In the genomic region with DNA sequence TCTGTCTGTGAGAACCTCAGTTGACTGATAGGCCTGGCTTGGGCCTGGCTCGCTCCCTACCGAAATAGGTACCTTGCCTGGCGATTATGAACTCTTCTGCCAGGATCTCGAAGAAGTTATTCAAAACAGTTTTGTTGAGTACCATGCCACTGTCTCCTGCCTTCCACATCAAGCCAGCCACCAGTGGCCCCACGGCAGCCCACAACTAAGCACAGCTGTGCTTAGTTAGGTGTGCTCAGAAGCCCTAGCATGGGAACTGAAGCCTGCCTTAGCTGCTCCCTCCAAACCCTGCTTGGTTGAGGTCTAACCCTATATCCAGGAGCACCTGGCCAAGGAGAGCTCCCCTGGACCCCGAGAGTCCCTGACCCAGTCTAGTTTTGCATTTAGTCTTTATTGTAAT, we compare ENCODE assay signal across 17 mouse cellular contexts. TPM values are rescaled to one million over a fixed set of nuclear protein-coding genes. Genes with fewer than 3 reads are reported as not detected.
DNase-seq lines count a peak whose midpoint lies in the region; ATAC-seq lines count a peak whose summit lies in the region.
"Had no signal": no experiment of that assay in that cellular context is flagged by ENCODE, and none has a peak within 500 bp of the region (broad histone marks: within the 10 kb centered on the region; RNA-seq: fewer than 3 reads in every experiment).

No protein-coding gene starts in this region.

- peaks cover 30% of the 10 kb centered on the region for H3K4me1 ChIP-seq in neural tube, embryonic 15.5 days

- 98% methylated on average over 6 of the region's 6 CpGs for WGBS in neural tube, embryonic 15.5 days

- DNase-seq in heart, adult 11 months: peak; percentile 33
- no peak for DNase-seq in heart, adult 8-10 months (ENCODE audit: low spot score)
- peak; percentile 28 for DNase-seq in testis, postnatal 10 days (ENCODE audit: low spot score)
- no peak for DNase-seq in testis, postnatal 14 days (ENCODE audit: low spot score)
- DNase-seq in thymus, postnatal 25 days: peak; percentile 61
- no peak for DNase-seq in layer of hippocampus, postnatal 10 days (ENCODE audit: low spot score in 2 of 2)
- DNase-seq: gastrocnemius, postnatal 14 days; heart, postnatal 14 days had no signal

- H3K36me3 ChIP-seq in neural tube, embryonic 15.5 days: peaks cover 26% of the 10 kb centered on the region

- no peak overlapping the region for H3K4me2 ChIP-seq in neural tube, embryonic 15.5 days
- H3K4me2 ChIP-seq: forebrain, embryonic 12.5 days; heart, embryonic 15.5 days; hindbrain, embryonic 13.5 days had no signal

- no peaks in the 10 kb centered on the region for H3K27me3 ChIP-seq in neural tube, embryonic 15.5 days (replicated peaks)
- H3K27me3 ChIP-seq: CH12.LX; forebrain, embryonic 12.5 days; heart, embryonic 15.5 days; hindbrain, embryonic 13.5 days; Patski had no signal

- H3K4me3 ChIP-seq in neural tube, embryonic 15.5 days (replicated peaks): no peak overlapping the region
- H3K4me3 ChIP-seq: forebrain, embryonic 12.5 days; heart, embryonic 15.5 days; hindbrain, embryonic 13.5 days had no signal

- H3K27ac ChIP-seq in neural tube, embryonic 15.5 days (replicated peaks): no peak overlapping the region
- H3K27ac ChIP-seq: forebrain, embryonic 12.5 days; heart, embryonic 15.5 days; hindbrain, embryonic 13.5 days; hindbrain, postnatal 0 days had no signal

- ATAC-seq in neural tube, embryonic 15.5 days (ENCODE audit: low FRiP score): no peak
- ATAC-seq: activated CD4-positive, CD25-positive, alpha-beta regulatory T cell, adult 4 months; forebrain, embryonic 16.5 days; hindbrain, postnatal 0 days; Patski had no signal

- no peak overlapping the region for H3K9ac ChIP-seq in neural tube, embryonic 15.5 days (replicated peaks)
- H3K9ac ChIP-seq: forebrain, embryonic 12.5 days; heart, embryonic 15.5 days had no signal

- H3K9me3 ChIP-seq in neural tube, embryonic 15.5 days (replicated peaks): no peaks in the 10 kb centered on the region
- H3K9me3 ChIP-seq: forebrain, embryonic 12.5 days; heart, embryonic 15.5 days; hindbrain, embryonic 13.5 days had no signal

RNA-seq across cellular contexts. Expression of gene Rtl10, which starts 2.8 kb away (rescaled TPM):
- total RNA-seq in heart, adult 8-10 months (2022): 1 to 10 TPM; 3.5 to 4.8 (median 4.0) TPM
- 3.1 and 4.9 TPM in 2 replicates for polyA plus RNA-seq in neural tube, embryonic 15.5 days (2015; fragmentation: Nextera tagmentation; extraction: Ambion mirVana)
- total RNA-seq in layer of hippocampus, postnatal 10 days (2021): 10 to 100 TPM in 1 of 2 experiments, 1 to 10 TPM in 1; 9.1 to 10.0 TPM

RNA-seq across cellular contexts. Expression of gene Gnb1l, which starts 3.0 kb away (rescaled TPM):
- 1 to 10 TPM; 4.8 to 7.4 (median 5.5) TPM for total RNA-seq in heart, adult 8-10 months (2022)
- 16.1 and 18.8 TPM in 2 replicates for polyA plus RNA-seq in neural tube, embryonic 15.5 days (2015; fragmentation: Nextera tagmentation; extraction: Ambion mirVana)
- total RNA-seq in layer of hippocampus, postnatal 10 days (2021): 1 to 10 TPM; 6.9 to 7.4 TPM

Comparison
In these comparisons a context has a peak if more than half of its experiments do, and no peak if none do; other contexts are left out.
1. DNase-seq: peak in heart, adult 11 months (single experiment), testis, postnatal 10 days (single experiment) and thymus, postnatal 25 days (single experiment); none in heart, adult 8-10 months (single experiment), testis, postnatal 14 days (single experiment) and layer of hippocampus, postnatal 10 days (0 of 2).